Mouse (Mus musculus): ENCODE data around the gene Usp18. TPM values are rescaled to one million over a fixed set of nuclear protein-coding genes. Genes with fewer than 3 reads are reported as not detected.

Gene Usp18
- polyA plus RNA-seq, 1 experiment from 2014 or later: 6.2 TPM

DNA sequence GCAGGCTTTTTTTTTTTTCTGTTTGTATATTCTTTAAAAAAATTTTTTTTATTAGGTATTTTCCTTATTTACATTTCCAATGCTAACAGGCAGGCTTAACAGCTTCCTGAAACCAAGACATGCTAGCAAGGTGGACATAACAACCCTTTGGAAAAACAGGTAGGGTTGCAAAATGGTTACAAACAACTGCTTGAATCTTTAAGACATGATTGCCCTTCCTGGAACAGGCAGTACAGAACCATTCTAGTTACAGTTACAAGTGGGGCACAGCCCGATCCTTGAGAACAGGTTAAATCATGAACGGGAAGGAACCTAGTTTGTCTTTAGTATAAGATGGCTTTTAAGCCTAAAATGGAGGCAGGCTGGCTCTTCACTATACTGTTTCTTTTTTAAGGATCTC, 9.3 kb upstream of the Usp18 start:
- Histone ChIP-seq H3K4me2 (ENCODE audit: low read length) (no peak overlapping the region), H3K36me3 (ENCODE audit: control insufficient read depth, insufficient read depth, low read length) (no peaks in the 10 kb centered on the region), H3K27ac (replicated peaks; ENCODE audit: low read depth, low read length) (no peak overlapping the region), H3K4me1 (ENCODE audit: control insufficient read depth, insufficient read depth, low read length) (no peaks in the 10 kb centered on the region), H3K9me3 (ENCODE audit: control insufficient read depth, low read length) (no peaks in the 10 kb centered on the region), H3K4me3 (replicated peaks; ENCODE audit: low read depth, low read length) (no peak overlapping the region), H3K27me3 (ENCODE audit: control insufficient read depth, insufficient read depth, low read length) (no peaks in the 10 kb centered on the region), H3K9ac (replicated peaks; ENCODE audit: low read length) (no peak overlapping the region)
- 97% methylated on average over 2 of the region's 2 CpGs for WGBS
- no peak for DNase-seq
- no peak for ATAC-seq (ENCODE audit: low FRiP score, low TSS enrichment)

DNA sequence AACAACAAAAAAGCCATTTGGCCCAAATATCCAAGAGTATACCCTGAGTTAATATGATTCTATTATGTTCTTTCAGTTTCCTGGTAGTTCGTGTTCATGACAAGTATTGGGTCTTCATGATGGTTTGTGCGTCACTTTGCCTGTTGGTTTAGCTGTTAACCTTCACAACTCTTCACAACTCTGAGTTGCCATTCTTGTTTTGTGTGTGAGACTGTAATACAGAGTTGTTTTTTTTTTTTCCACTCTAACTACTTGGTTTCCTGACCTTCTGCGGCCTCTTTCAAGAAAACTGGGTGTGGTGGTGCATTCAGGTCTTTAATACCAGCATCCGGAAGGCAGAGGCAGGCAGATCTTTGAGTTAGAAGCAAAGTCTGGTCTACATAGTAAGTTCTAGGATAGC, 7.5 kb upstream of the Usp18 start:
- Histone ChIP-seq H3K4me3 (replicated peaks; ENCODE audit: low read depth, low read length) (no peak overlapping the region), H3K4me2 (ENCODE audit: low read length) (no peak overlapping the region), H3K9ac (replicated peaks; ENCODE audit: low read length) (no peak overlapping the region), H3K27ac (replicated peaks; ENCODE audit: low read depth, low read length) (no peak overlapping the region), H3K36me3 (ENCODE audit: control insufficient read depth, insufficient read depth, low read length) (no peaks in the 10 kb centered on the region), H3K4me1 (ENCODE audit: control insufficient read depth, insufficient read depth, low read length) (no peaks in the 10 kb centered on the region), H3K9me3 (ENCODE audit: control insufficient read depth, low read length) (no peaks in the 10 kb centered on the region), H3K27me3 (ENCODE audit: control insufficient read depth, insufficient read depth, low read length) (no peaks in the 10 kb centered on the region)
- 91% methylated on average over 4 of the region's 4 CpGs for WGBS
- ATAC-seq (ENCODE audit: low FRiP score, low TSS enrichment) (no peak), DNase-seq (no peak)

DNA sequence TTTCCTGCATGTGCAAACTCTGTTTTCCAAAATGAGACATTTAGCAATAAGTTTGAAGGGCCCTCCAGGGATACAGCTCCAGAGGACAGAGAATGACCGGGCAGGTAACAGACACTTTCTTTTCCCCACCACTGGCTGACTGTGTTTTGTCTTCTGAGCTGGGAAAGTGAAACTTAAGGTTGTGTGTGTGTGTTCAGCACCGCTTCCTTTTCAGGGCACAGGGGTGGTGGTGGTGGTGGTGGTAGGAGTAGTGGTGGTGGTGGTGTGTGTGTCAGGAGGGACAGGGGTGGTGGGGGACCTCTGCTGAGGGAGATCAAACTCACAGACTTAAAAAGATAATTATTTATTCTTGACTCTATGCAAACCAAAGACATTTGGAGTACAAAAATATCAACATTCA, 3.9 kb upstream of the Usp18 start:
- 96% methylated on average over 2 of the region's 2 CpGs for WGBS
- Histone ChIP-seq H3K9ac (replicated peaks; ENCODE audit: low read length) (no peak overlapping the region), H3K27me3 (ENCODE audit: control insufficient read depth, insufficient read depth, low read length) (no peaks in the 10 kb centered on the region), H3K4me3 (replicated peaks; ENCODE audit: low read depth, low read length) (no peak overlapping the region), H3K27ac (replicated peaks; ENCODE audit: low read depth, low read length) (no peak overlapping the region), H3K36me3 (ENCODE audit: control insufficient read depth, insufficient read depth, low read length) (no peaks in the 10 kb centered on the region), H3K9me3 (ENCODE audit: control insufficient read depth, low read length) (no peaks in the 10 kb centered on the region), H3K4me1 (ENCODE audit: control insufficient read depth, insufficient read depth, low read length) (0 out of 2 replicates have a peak, but pooled peaks cover 5% of the 10 kb centered on the region), H3K4me2 (ENCODE audit: low read length) (no peak overlapping the region)
- no peak for ATAC-seq (ENCODE audit: low FRiP score, low TSS enrichment)
- no peak for DNase-seq

DNA sequence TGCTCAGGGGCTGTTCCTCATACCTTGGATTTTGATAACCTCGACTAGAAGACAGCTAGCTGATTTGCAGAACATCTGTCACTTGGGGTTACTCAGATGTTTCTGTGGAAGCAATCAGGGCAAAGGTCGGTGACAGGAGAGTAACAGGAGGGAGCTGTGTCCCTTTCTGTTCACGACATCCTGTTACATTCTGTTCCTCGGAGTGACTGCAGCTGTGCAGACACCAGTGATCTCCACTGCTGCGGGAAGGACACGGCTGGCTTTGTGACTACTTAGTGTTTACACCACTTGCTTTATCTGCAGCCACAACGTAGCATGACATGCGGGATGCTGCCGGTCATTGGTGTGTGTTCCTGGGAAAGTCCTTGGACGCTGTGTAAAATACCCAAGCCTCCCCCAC, 2.5 kb upstream of the Usp18 start:
- Histone ChIP-seq H3K9me3 (ENCODE audit: control insufficient read depth, low read length) (no peaks in the 10 kb centered on the region), H3K4me1 (ENCODE audit: control insufficient read depth, insufficient read depth, low read length) (0 out of 2 replicates have a peak, but pooled peaks cover 5% of the 10 kb centered on the region), H3K4me3 (replicated peaks; ENCODE audit: low read depth, low read length) (no peak overlapping the region), H3K9ac (replicated peaks; ENCODE audit: low read length) (no peak overlapping the region), H3K27me3 (ENCODE audit: control insufficient read depth, insufficient read depth, low read length) (no peaks in the 10 kb centered on the region), H3K36me3 (ENCODE audit: control insufficient read depth, insufficient read depth, low read length) (no peaks in the 10 kb centered on the region), H3K27ac (replicated peaks; ENCODE audit: low read depth, low read length) (no peak overlapping the region), H3K4me2 (ENCODE audit: low read length) (no peak overlapping the region)
- ATAC-seq (ENCODE audit: low FRiP score, low TSS enrichment) (no peak), DNase-seq (no peak)
- 71% methylated on average over 10 of the region's 10 CpGs for WGBS

DNA sequence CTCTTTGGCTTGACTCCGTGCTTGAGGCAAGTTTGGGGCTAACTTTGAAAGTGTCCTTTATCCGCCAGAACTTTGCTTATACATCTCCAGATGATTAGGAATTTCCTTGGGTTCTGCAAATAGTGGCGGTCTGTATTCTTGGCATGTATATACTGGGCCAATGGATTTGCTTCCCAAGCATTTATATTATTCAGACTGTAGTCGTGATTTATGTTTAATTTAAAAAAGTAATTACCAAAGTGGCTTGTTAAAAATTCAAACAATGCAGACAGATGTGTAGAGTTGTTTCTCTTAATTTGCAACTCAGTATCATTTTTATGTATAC, 293 bp downstream of the Usp18 start:
- Histone ChIP-seq H3K4me2 (ENCODE audit: low read length) (peak overlapping the region; percentile 79), H3K4me3 (replicated peaks; ENCODE audit: low read depth, low read length) (peak overlapping the region; percentile 43), H3K9me3 (ENCODE audit: control insufficient read depth, low read length) (no peaks in the 10 kb centered on the region), H3K4me1 (ENCODE audit: control insufficient read depth, insufficient read depth, low read length) (0 out of 2 replicates have a peak, but pooled peaks cover 5% of the 10 kb centered on the region), H3K27me3 (ENCODE audit: control insufficient read depth, insufficient read depth, low read length) (no peaks in the 10 kb centered on the region), H3K9ac (replicated peaks; ENCODE audit: low read length) (peak overlapping the region; percentile 48; the same call in 1 of the 2 replicates), H3K27ac (replicated peaks; ENCODE audit: low read depth, low read length) (no peak overlapping the region), H3K36me3 (ENCODE audit: control insufficient read depth, insufficient read depth, low read length) (no peaks in the 10 kb centered on the region)
- no peak; the same call in 1 of the 2 replicates for ATAC-seq (ENCODE audit: low FRiP score, low TSS enrichment)
- DNase-seq: no peak
- WGBS: 11% methylated on average over 4 of the region's 4 CpGs

DNA sequence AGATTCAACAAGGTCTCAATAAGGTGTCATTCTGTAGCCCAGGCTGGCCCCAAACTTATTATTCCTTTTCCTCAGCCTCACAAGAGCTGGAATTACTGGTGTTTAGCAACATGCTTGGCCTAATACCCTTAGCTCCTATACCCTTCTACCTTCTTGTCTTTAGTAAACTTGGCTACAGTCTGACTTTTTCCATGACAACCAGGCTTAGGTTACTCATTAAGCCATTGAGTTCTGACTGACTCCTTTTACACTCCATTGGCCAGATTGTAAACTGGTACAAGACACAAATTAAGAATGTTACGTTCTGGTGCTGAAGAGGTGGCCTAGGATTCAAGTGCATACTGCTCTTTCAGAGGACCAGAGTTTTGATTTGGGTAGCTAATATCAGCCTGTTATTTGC, 4.7 kb downstream of the Usp18 start:
- Histone ChIP-seq H3K4me2 (ENCODE audit: low read length) (no peak overlapping the region), H3K9ac (replicated peaks; ENCODE audit: low read length) (no peak overlapping the region), H3K4me3 (replicated peaks; ENCODE audit: low read depth, low read length) (no peak overlapping the region), H3K27me3 (ENCODE audit: control insufficient read depth, insufficient read depth, low read length) (no peaks in the 10 kb centered on the region), H3K36me3 (ENCODE audit: control insufficient read depth, insufficient read depth, low read length) (no peaks in the 10 kb centered on the region), H3K4me1 (ENCODE audit: control insufficient read depth, insufficient read depth, low read length) (0 out of 2 replicates have a peak, but pooled peaks cover 5% of the 10 kb centered on the region), H3K9me3 (ENCODE audit: control insufficient read depth, low read length) (no peaks in the 10 kb centered on the region), H3K27ac (replicated peaks; ENCODE audit: low read depth, low read length) (no peak overlapping the region)
- no peak for ATAC-seq (ENCODE audit: low FRiP score, low TSS enrichment)
- 68% methylated on average over 1 of the region's 1 CpGs for WGBS
- no peak for DNase-seq

DNA sequence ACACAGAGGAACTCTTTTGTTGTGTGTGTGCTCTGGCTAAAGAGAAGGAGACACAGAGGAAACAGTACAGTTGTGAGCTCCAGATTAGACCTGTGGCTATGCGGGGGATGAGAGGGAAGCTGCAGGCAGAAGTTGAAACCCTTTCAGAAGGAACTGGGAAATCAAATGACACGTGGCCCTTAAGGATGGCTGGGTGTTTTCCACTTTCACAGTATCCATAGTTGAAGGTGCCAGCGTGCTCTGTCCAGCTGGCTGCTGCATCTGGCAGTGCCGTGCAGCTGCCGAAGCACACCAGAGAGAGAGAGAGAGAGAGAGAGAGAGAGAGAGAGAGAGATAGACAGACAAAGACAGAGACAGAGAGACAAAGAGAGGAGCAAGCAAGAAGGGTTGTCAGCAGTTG, 5.5 kb downstream of the Usp18 start:
- Histone ChIP-seq H3K4me1 (ENCODE audit: control insufficient read depth, insufficient read depth, low read length) (no peaks in the 10 kb centered on the region), H3K4me3 (replicated peaks; ENCODE audit: low read depth, low read length) (no peak overlapping the region), H3K9me3 (ENCODE audit: control insufficient read depth, low read length) (no peaks in the 10 kb centered on the region), H3K4me2 (ENCODE audit: low read length) (no peak overlapping the region), H3K36me3 (ENCODE audit: control insufficient read depth, insufficient read depth, low read length) (no peaks in the 10 kb centered on the region), H3K9ac (replicated peaks; ENCODE audit: low read length) (no peak overlapping the region), H3K27me3 (ENCODE audit: control insufficient read depth, insufficient read depth, low read length) (no peaks in the 10 kb centered on the region), H3K27ac (replicated peaks; ENCODE audit: low read depth, low read length) (no peak overlapping the region)
- no peak for DNase-seq
- 76% methylated on average over 5 of the region's 5 CpGs for WGBS
- no peak for ATAC-seq (ENCODE audit: low FRiP score, low TSS enrichment)

DNA sequence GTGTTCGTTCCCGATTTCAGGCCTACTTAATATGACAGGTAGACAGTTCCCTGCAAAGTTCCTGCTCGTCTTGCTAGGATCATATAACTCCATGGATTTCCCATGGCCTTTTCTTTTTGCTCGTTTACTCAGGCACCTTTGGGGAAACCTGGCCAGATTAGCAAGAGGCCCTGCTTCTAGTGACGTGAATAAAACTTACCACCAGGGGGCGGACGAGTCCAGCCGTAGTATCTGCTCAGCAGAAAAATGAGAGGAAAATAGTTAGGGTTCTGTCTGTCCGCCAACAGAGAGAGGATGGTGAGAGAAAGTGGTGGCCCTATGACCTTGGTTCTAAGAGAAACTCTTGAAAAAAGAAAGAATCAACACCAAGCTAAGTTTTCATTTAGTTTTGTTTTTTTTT, 14.8 kb downstream of the Usp18 start:
- WGBS: 34% methylated on average over 9 of the region's 9 CpGs
- Histone ChIP-seq H3K4me3 (replicated peaks; ENCODE audit: low read depth, low read length) (no peak overlapping the region), H3K36me3 (ENCODE audit: control insufficient read depth, insufficient read depth, low read length) (no peaks in the 10 kb centered on the region), H3K9me3 (ENCODE audit: control insufficient read depth, low read length) (no peaks in the 10 kb centered on the region), H3K27me3 (ENCODE audit: control insufficient read depth, insufficient read depth, low read length) (no peaks in the 10 kb centered on the region), H3K9ac (replicated peaks; ENCODE audit: low read length) (no peak overlapping the region), H3K4me1 (ENCODE audit: control insufficient read depth, insufficient read depth, low read length) (no peaks in the 10 kb centered on the region), H3K27ac (replicated peaks; ENCODE audit: low read depth, low read length) (no peak overlapping the region), H3K4me2 (ENCODE audit: low read length) (no peak overlapping the region)
- DNase-seq: peak; percentile 87
- no peak for ATAC-seq (ENCODE audit: low FRiP score, low TSS enrichment)

DNA sequence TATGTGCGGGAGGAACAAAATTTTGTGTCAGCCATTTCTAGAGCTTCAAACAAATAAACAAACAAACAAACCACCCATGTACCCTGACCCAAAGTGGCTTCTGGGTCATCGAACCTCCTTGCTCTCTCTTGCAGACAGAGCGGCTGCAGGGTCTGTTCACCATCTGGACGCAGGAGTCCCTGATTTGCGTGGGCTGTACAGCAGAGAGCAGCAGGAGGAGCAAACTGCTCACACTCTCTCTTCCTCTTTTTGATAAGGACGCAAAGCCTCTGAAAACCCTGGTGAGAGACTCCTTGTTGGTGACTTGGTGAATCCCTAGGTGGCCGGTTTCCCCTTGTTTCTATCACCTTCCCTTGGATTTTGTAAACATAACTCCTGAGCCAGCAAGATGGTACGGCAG, 15.5 kb downstream of the Usp18 start:
- H3K27ac ChIP-seq (replicated peaks; ENCODE audit: low read depth, low read length): no peak overlapping the region
- no peaks in the 10 kb centered on the region for H3K27me3 ChIP-seq (ENCODE audit: control insufficient read depth, insufficient read depth, low read length)
- no peak overlapping the region for H3K4me3 ChIP-seq (replicated peaks; ENCODE audit: low read depth, low read length)
- H3K4me2 ChIP-seq (ENCODE audit: low read length): no peak overlapping the region
- ATAC-seq (ENCODE audit: low FRiP score, low TSS enrichment): no peak
- H3K9me3 ChIP-seq (ENCODE audit: control insufficient read depth, low read length): 0 out of 2 replicates have a peak, but pooled peaks cover 5% of the 10 kb centered on the region
- no peak overlapping the region for H3K9ac ChIP-seq (replicated peaks; ENCODE audit: low read length)
- no peaks in the 10 kb centered on the region for H3K36me3 ChIP-seq (ENCODE audit: control insufficient read depth, insufficient read depth, low read length)
- H3K4me1 ChIP-seq (ENCODE audit: control insufficient read depth, insufficient read depth, low read length): no peaks in the 10 kb centered on the region
- WGBS: 84% methylated on average over 8 of the region's 8 CpGs
- no peak for DNase-seq
